Mouse (Mus musculus) fat pad, adult 2 months (tissue): ENCODE results near the gene Slc7a3.
"Not testable (repeated sequence)": the region's sequence is repeated elsewhere in the genome, so short reads cannot be mapped to it uniquely, and the experiment has no call there.

Source experiments
- DNase-seq: peaks from one replicate; pipeline ENCODE4 v3.0.0-alpha.2; 2011; ENCODE audit warnings: low read depth, low spot score; ENCODE audit errors: extremely low read depth

The Slc7a3 gene

GRCm38 (mm10) chrX:101085920-101086319 lies at the start of gene Slc7a3:
TSS of gene Slc7a3 (minus strand) at chrX:101086020.
- DNase-seq: no peak

GRCm38 (mm10) chrX:101131992-101132791 lies 46.4 kb upstream of the Slc7a3 start:
- no peak for DNase-seq

- DNase-seq: no peak
Observed at GRCm38 (mm10) chrX:101131001-101131400, 45.2 kb upstream of the Slc7a3 start.

GRCm38 (mm10) chrX:101128559-101128958 lies 42.7 kb upstream of the Slc7a3 start:
- DNase-seq: no peak

GRCm38 (mm10) chrX:101126977-101127376 lies 41.2 kb upstream of the Slc7a3 start:
- DNase-seq: no peak

- DNase-seq: no peak
Observed at GRCm38 (mm10) chrX:101126474-101126955, 40.7 kb upstream of the Slc7a3 start.

GRCm38 (mm10) chrX:101120546-101120945 lies 34.7 kb upstream of the Slc7a3 start:
- no peak for DNase-seq

GRCm38 (mm10) chrX:101085211-101085610 lies 609 bp downstream of the Slc7a3 start:
- DNase-seq: not testable (repeated sequence)

GRCm38 (mm10) chrX:101084192-101084591 lies 1.6 kb downstream of the Slc7a3 start:
- no peak for DNase-seq

GRCm38 (mm10) chrX:101065245-101065644 lies 20.6 kb downstream of the Slc7a3 start:
- no peak for DNase-seq

GRCm38 (mm10) chrX:101063503-101063902 lies 22.3 kb downstream of the Slc7a3 start:
- DNase-seq: no peak

- DNase-seq: no peak
Observed at GRCm38 (mm10) chrX:101059541-101059940, 26.3 kb downstream of the Slc7a3 start, which contains the start of gene Tex11. TSS of gene Tex11 (minus strand) at chrX:101059667.
